Mouse (Mus musculus) erythroblast, embryonic 14.5 days (primary cell): ENCODE results near the gene Gm35315.

Source experiments
- GATA1 ChIP-seq: IDR thresholded peaks from 2 replicates; pipeline ENCODE4 v1.6.1; 2012; ENCODE audit warnings: low read length, inconsistent platforms, mixed read lengths
- TAL1 ChIP-seq: IDR thresholded peaks from 3 replicates; pipeline ENCODE4 v1.6.1; 2012; ENCODE audit warnings: low read length, inconsistent platforms, mixed read lengths

DNA sequence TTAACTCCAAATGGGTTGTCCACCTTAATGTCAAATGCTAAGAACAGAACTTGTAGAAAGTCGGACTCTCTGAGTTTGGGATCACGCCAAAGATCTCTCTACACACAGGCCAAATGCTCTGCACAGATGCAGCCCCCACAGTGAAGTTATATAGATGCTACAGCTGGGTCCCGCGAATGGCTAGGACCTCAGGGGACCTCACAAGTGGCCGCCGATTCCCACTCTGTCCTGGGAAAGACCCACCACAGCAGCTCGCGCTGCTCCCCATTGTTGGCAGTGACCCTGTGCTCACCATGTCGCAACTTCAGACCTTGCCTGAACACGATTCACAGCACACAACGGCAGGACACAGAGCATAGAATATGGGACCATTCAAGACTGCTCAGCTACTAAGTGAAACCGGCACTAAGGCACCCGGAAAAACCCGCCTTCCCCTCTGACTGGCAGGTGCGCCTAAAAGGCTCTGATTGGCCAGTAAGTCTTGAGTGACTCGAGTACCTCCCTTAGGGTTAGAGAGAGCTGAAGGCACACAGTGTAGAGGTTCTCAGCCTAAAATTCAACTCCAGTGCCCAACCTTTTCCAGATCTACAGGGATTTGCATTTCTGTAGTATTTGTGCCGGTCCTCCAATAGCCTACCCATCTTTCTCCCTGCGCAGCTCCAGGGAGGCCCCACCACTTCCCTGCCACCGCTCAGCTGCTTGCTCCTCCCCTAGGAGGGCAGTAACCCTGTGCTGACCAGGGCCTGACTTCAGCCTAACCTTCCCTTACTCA lies 36.4 kb downstream of the Gm35315 start:
- TF ChIP-seq TAL1: no peak
- no peak for TF ChIP-seq GATA1
